Mouse (Mus musculus): ENCODE measurements around the gene Abhd15.
"Not testable (repeated sequence)": the region's sequence is repeated elsewhere in the genome, so short reads cannot be mapped to it uniquely, and the experiment has no call there.

The Abhd15 gene

DNA sequence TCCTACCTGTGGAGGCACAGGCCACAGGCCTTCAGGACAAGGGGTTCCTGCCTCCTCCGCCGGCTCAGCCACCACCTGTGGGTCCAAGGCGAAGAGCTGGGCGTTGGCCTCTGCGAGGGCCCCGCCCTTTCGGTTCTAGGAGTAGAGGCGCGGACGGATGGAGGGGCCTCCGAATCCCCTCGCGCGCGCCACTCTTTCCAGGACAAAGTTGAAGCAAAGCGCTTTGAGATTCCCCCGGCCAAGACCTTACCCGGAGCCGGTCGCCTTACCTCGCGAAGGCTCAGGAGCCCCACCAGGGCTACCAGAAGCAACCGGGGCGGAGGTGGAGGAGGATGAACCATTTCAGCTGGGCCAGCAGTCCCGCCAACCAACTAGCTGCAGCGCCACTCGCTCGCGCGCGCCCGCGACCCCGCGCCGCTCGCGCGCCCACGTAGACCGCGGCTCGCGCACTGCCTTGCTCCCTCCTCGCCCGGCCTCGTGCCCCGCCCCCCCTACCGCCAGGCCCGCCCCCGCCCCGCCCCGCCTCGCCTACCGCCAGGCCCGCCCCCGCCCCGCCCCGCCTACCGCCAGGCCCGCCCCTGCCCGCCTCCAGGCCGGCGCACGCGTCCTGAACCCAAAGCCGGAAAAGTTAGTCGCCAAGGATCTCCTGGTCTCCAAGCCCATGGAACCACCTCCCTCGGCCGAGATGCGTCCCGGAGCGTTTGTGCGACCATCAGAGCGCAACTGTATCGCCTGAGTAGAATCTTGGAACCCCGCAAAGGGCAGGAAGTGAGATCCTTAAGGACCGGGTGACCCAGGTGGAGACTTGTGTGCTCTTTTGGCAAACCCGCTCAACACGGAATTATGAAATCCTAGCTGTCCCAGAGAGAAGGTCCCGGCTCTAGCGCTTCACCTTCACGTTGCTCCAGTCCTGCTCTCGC, 1.8 kb upstream of the Abhd15 start:
- peak; percentile 89 for DNase-seq (ENCODE audit: low spot score)

DNA sequence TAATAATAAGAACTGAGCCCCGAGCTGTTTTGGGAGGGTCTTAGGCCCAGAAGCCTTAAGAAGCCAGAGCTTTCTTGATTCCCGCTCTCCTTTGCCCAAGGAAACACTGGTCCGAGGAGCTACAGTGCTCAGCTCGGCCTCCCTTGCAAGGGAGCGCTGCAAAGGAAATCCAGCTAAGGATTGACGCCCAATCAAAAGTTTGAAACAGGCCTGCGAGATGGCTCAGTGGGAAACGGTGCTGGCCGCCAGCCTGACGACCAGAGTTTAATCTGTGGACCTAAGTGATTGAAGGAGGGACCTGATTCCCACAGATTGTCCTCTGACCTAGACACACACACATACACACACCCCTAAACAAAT, 1.1 kb upstream of the Abhd15 start:
- no peak for DNase-seq (ENCODE audit: low spot score)

DNA sequence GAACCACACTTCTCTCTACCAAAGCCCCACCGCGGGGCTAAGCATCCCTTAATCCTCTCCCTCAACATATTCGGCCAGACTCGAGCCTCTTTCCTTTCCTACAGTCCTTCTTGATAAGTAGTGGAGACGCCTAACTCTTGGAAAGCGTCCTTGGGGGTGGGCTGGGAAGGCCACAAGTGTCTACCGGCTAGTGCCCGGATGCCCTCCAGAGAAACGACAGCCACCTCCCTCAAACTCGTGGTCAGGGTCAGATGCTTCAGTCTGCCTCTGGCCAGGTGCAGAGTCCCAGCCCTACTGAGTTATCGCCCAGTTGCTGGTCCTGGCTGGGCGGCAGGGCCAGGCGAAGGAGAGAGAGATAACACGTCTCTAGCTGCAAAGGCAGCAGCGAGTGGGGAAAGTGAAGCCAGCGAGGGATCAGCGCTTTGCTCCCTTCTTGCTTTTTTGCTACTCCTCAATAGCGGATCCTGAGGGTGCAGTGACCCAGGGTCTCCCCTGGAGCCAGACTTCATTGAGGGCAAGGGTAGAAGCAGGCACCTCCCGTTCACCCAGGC, 565 bp upstream of the Abhd15 start:
- DNase-seq (ENCODE audit: low spot score) = peak; percentile 36

DNA sequence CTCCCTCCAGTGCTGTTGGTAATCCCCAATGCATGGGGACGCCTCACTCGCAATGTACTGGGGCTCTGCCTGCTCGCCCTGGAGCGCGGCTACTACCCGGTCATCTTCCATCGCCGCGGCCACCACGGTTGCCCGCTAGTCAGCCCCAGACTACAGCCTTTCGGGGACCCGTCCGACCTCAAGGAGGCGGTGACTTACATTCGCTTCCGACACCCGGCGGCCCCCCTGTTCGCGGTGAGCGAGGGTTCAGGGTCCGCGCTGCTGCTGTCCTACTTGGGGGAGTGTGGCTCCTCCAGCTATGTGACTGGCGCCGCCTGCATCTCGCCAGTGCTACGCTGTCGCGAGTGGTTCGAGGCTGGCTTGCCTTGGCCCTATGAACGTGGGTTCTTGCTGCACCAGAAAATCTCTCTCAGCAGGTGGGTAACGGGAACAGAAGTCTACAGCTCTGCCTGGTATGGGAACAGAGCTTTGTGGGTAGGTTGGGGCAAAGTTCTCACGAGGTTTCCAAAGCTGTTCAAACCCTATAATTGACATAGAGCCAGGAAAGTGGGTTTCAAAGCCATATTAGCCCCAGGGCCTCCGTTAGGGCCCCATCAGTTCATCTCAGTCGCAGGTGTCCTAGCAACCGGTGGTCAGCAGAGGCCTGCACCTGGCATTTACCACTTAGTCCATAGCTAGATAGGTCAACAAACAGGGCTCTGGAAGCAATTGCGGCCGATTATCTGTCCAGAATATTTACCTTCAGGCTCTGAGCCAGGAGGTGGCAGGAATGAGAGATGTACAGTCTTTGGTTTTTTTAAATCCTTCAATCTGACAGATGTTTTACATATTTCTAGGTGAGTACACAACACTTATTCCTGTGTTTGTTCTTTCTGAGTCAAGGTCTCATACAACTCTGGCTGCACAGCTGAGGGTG, 974 bp downstream of the Abhd15 start, which contains the start of gene Trp53i13:
Gene Trp53i13 (minus strand): TSS at position 344 of the 916 bp plus-strand sequence.
- no peak for DNase-seq (ENCODE audit: low spot score)

DNA sequence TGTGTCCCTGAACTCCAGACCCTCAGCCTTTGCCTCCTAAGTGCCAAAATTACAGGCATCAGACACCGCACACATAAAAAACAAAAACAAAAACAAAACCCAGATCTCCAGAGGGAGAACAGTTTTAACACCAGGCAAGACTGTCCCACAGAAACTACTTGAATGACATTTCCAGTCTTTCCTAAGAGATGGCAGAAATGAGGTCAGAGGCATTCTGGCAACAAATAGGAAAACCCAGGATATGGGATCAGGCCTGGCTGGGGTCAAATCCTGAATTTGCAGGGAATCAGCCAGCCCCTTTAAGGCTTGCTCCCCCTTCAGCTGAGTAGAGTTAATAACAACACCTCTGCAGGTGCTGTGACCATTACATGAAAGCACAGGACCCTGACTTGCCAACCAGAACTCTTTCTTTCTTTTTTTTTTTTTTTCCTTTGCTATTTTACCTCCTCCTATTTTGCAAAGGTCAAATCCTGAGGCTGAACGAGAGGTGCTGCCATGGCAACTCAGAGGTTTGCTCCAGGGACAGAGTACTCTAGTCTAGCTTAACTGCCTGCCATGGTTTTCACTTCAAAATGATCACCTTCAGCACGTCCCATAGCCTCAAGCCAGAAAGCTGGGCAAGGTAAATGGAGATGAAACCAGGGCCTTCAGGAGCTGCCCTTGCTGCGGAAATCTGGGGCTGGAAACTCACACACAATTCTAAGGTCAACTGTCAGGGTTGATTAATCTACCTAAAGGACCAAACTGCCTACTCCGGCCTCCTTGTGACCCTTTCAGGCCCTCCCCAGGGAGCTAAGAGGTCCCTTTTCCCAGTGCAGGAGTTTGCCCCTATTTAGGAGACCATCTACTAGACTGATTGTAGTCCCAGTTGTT, 1.9 kb downstream of the Abhd15 start:
- no peak for DNase-seq (ENCODE audit: low spot score)

DNA sequence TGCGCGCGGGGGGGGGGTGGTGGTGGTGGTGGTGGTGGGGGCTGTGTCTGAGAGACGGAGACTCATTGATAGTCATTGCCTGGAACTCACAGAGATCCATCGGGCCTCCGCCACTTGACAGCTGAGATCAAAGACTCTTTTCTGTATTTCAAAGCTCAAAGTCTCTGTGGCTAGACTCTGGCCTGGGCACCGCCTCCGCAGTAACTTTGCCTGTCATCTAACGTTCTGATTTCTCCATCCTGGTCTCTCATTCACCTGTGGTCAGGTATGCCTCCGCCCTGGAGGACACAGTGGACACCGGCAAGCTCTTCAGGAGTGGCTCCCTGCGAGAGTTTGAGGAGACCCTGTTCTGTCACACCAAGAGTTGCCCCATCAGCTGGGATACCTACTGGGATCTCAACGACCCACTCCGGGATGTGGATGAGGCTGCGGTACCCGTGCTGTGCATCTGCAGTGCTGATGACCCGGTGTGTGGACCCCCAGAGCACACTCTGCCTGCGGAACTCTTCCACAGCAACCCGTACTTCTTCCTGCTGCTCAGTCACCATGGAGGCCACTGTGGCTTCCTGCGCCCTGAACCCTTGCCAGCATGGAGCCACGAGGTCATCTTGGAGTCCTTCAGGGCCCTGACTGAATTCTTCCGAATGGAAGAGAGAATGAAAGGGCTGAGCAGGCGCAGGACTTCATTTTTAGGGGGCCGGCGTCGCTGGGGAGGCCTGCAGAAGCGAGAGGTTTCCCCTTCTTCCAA, 3.3 kb downstream of the Abhd15 start:
- DNase-seq (ENCODE audit: low spot score) = no peak

DNA sequence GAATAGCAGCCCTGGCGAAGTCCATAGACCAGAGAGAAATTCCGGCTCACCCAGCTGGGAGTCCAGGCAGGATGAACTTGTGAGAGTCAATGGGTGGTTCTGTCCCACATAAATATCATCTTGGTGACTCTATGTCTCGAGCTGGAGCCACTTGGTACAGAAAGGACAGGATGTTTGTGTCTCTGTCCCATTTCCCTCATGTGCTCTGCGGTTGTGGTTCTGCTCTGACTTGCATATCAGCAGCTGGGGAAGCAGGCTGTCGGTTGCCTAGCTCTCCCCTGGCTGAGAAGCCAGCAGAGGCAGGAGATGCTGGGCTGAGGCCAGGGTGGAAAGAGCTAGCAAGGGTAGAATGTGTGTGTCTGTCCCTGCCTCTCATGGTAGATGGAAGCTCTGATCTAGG, 4.1 kb downstream of the Abhd15 start, which contains the start of gene Gm10392:
Gene Gm10392 (minus strand): TSS at position 156 of the 400 bp plus-strand sequence.
- DNase-seq (ENCODE audit: low spot score) = no peak

DNA sequence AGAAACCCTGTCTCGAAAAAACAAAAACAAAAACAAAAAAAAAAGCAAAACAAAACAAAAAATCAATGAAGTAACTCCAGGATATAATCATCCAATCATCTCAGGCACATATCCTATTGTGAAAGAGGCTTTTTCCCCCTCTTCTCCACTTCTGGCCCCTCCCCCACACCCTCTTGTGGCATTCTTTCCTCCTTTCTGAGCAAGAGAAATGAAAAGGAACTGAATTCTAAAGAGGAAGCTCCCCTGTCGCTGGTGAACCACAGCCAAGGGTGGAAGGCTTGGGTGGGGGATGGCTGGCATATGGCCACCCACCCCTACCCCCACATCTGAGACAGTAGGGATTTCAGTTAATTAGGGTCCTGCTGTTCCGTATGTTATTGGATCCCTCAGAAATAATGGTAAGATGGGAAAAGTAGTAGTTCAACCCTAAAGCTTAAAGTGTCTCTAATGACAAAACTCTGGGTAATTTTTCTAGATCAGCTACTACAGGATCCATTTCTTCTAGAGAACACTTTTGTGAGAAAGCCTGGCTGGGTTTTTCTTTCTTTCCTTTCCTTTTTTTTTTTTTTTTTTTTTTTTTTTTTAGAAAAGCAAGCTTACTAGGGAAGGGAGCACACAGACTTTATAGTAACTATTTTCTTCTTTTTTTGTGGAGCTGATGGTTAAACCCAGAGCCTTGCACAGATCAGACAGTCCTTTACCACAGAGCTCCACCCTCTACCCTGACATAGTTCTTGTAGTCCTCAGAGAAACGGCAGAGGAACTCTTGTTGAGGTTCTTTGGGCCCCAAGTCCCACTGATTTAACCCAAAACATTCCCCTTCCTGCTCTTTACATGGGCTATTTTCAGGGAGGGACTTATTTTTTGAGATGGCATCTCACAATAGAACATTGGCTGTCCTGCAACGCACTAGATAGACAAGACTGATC, 5.9 kb downstream of the Abhd15 start:
- no peak for DNase-seq (ENCODE audit: low spot score)

DNA sequence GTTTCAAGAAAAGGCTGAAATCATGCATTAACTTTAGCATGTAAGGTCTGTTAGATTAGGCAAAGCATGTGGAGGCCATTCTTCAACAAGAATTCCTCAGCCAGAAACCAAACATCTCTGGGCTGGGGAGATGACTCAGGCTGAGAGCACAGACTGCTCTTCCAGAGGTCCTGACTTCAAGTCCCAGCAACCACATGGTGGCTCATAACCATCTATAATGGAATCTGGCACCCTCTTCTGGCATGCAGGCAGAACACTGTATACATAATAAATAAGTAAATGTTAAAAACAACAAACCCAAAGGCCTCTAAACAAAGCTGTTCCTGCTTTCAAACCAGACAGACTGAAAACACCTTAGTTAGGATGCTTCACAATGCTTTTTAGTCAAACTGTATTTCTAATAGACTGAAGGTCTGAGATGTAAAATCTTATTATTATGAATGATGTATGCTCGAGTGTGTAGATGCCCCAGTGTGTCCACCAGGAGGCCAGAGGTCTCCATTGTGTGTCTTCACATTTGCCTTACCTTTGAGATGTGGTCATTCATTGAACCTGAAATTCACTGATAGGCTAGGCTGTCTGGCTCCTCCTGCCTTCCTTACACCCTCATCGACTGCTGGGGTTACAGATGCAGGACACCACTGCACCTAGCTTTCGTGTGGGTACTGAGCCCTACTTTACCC, 11.0 kb downstream of the Abhd15 start:
- DNase-seq (ENCODE audit: low spot score) = no peak

DNA sequence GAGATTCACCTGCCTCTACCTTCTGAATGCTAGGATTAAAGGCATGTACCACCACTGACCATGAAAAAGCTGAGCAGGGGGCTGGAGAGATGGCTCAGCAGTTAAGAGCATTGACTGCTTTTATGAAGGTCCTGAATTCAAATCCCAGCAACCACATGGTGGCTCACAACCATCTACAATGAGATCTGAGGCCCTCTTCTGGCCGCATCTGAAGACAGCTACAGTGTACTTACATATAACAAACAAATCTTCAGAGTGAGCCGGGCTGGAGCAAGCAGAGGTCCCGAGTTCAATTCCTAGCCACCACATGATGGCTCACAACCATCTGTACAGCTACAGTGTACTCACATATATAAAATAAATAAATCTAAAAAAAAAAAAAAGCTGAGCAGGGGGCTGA, 13.5 kb downstream of the Abhd15 start:
- DNase-seq (ENCODE audit: low spot score) = not testable (repeated sequence)

DNA sequence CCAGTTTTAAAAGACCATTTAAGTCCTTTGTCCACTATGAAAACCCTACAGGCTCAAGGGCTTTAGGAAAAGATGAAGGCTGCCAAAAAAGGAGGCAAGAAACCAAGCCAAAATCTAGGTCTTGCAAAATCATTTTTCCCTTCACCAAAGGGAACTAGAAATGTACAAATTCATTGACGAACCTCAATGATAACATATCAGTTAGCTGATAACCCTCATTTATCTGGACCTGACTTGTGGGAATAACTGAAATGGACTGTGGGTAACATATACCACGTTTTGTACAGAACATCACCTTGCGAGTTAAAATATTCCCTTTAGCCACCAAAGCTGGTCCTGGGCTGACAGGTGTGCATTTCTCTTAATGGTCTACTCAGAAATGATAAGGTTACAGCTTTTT, 14.7 kb downstream of the Abhd15 start:
- no peak for DNase-seq (ENCODE audit: low spot score)

DNA sequence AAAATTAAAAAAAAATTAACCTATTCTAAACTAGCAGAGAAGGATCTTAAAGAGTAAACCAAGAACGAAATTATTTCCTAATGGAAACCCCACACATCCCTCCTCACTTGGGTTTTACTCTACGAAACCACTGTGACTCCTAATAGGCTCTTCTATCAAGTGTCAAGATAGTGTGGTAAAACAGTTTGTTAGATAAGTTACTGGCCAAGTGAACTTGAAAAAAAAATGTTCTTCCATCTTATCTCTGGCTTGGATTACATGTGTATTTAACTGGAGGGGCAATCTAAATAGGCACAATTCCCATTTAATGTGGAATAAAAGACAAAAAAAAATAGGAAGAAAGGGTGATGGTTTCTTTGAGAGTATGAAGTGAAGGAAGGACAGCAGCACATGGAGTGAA, 15.9 kb downstream of the Abhd15 start:
- DNase-seq (ENCODE audit: low spot score) = no peak

DNA sequence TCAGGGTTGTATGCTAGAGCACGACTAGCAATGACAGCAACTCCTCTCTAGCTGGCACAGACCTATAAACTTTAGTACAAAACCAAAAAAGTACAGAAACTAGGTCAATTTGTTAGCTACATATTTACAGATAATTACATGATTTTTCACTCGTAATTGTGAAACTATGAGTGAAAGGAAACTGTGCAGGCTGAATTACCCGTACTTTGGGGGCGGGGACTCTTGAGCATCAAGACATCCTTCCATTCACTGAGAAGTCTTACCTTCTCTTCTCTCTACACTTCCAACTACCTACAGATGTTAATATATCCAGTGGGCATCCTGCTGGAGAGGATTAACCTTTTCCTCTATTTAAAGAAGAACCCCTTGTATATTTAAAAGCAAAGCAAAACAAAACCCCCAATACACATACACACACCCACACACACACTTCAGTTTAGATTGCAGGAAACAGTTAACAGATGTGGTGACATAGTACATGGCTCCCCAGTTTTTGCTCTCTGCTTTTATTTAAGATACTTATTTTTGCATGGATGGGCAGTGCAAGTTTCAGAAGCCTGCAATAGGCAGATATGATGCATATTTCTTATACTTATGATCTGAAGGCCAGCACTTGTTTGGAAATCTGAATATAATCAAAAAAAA, 17.4 kb downstream of the Abhd15 start:
- DNase-seq (ENCODE audit: low spot score) = no peak

DNA sequence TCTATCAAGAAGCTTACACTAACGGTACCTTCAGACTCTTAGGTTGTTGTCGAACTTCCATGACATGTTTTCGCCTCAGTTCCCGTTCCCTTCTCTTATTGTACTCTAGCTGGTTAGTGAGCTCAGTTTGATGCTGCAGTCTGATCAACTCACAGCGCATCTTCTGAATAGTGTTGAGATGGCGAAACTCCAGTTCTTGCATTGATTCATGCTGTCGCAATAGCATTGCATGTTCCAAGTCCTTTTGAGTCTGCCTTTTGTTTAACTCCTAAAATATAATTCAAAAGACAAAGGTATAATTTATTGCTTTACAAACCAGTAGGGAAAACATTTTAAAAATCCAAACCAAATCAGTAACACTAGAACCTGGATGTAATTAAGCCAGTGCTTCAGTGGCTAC, 30.3 kb downstream of the Abhd15 start:
- DNase-seq (ENCODE audit: low spot score) = no peak

DNA sequence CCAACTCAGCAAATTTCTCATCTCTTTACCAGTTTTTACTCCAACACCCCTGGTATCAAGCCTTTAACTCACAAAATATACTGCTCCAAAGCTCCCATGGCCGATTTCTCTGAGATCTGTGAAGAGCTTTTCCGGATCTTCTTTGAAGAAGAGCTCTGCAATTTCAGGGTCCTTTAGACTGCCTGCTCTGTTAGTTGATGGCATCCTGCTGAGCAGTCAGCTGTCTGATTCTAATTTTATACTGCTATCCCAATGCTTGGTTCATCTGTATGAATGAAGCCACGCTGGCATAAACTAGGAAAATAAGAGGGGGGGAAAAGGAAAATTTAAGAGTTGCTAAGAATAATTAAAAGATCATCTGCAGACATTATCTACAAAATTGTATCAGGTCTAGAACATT, 70.3 kb downstream of the Abhd15 start:
- no peak for DNase-seq (ENCODE audit: low spot score)
